Mouse (Mus musculus) intestine, embryonic 15.5 days (tissue): ENCODE measurements around the gene P4ha3. TPM values are rescaled to one million over a fixed set of nuclear protein-coding genes. Genes with fewer than 3 reads are reported as not detected.

Source experiments
- ATAC-seq: fragments of 200-750 bp; cut with Nextera tagmentation; 2 replicates; pipeline ENCODE4 v1.8.0; 2017; ENCODE audit warnings: moderate TSS enrichment, moderate library complexity
- H3K27ac ChIP-seq: fragments of 300-500 bp; sonication (generic); 2 replicates; pipeline ENCODE4 v1.5.1; 2015; ENCODE audit warnings: mild to moderate bottlenecking, inconsistent platforms
- H3K27me3 ChIP-seq: fragments of 300-500 bp; sonication (generic); replicated peaks from 2 replicates; pipeline ENCODE4 v1.6.1; 2015; ENCODE audit warnings: inconsistent platforms
- H3K36me3 ChIP-seq: fragments of 300-500 bp; sonication (generic); 2 replicates; pipeline ENCODE4 v1.6.1; 2015; ENCODE audit warnings: inconsistent platforms
- H3K4me1 ChIP-seq: fragments of 300-500 bp; sonication (generic); replicated peaks from 2 replicates; pipeline ENCODE4 v1.6.1; 2015; ENCODE audit warnings: inconsistent platforms
- H3K4me2 ChIP-seq: fragments of 300-500 bp; sonication (generic); replicated peaks from 2 replicates; pipeline ENCODE4 v1.6.1; 2015; ENCODE audit warnings: mild to moderate bottlenecking, inconsistent platforms
- H3K4me3 ChIP-seq: fragments of 300-500 bp; sonication (generic); replicated peaks from 2 replicates; pipeline ENCODE4 v1.5.1; 2015; ENCODE audit warnings: inconsistent platforms
- H3K9ac ChIP-seq: fragments of 300-500 bp; sonication (generic); 2 replicates; pipeline ENCODE4 v1.6.1; 2015; ENCODE audit warnings: inconsistent platforms
- H3K9me3 ChIP-seq: fragments of 300-500 bp; sonication (generic); 2 replicates; pipeline ENCODE4 v1.6.1; 2016; ENCODE audit warnings: inconsistent platforms
- WGBS: fragments of 180-500 bp; shearing (Covaris S2); methylation state at CpG from one replicate; pipeline ENCODE4 v1.1.7; 2015; 5-methylcytosine and 5-hydroxymethylcytosine counted together
- polyA plus RNA-seq: library from polyadenylated mRNA; unstranded; fragments of >200 nt; fragmentation: Nextera tagmentation; extraction: Ambion mirVana; gene quantifications from 2 replicates; pipeline ENCODE4 v1.2.1, GENCODE M21; 2015

Gene P4ha3
- polyA plus RNA-seq, 1 experiment from 2014 or later = 4.6 TPM

DNA sequence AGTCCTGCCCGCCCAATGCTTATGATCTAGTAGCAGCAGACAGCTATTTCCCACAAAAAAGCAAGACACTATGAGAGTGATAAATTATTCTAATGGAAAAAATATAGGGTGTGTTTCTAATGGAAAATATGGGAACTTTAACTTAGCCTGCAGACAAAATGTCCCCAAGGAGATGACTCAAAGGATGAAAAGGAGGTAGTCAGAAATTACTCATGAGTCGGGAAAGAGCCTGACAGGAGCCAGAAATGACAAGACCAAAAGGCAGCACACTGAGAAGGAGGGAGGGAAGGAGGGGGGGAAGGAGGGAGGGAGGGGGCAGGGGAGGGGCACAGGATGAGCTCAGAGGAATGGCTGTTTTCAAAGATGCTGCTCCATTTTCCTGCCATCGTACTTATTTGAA lies 3.7 kb upstream of the P4ha3 start:
- no peak overlapping the region for H3K4me2 ChIP-seq
- H3K4me1 ChIP-seq = no peaks in the 10 kb centered on the region
- H3K9me3 ChIP-seq = no peaks in the 10 kb centered on the region
- H3K27ac ChIP-seq = no peak overlapping the region
- H3K4me3 ChIP-seq = no peak overlapping the region
- no peak overlapping the region for H3K9ac ChIP-seq
- 69% methylated on average over 3 of the region's 3 CpGs for WGBS
- H3K36me3 ChIP-seq = no peaks in the 10 kb centered on the region
- ATAC-seq = no peak
- no peaks in the 10 kb centered on the region for H3K27me3 ChIP-seq

DNA sequence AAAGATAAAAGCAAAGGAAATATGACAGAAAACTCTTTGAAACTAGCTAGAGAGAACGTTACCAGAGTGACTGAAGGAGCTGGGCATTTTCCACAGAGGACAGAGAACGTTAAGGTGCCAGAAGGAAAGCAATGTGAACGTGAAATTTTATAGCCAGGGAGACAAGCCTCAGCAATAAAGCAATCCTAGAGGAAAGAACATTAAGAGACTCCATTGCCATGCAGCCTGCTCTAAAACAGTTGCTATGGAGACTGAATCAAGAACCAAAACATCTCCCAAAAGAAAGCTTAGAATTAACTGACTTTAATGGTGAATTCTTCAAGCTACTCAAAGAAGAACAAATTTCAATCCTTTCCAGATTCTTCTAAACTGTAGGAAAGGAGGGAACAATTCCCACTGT lies 2.0 kb upstream of the P4ha3 start:
- ATAC-seq = no peak
- Histone ChIP-seq H3K9ac (no peak overlapping the region), H3K36me3 (no peaks in the 10 kb centered on the region), H3K9me3 (no peaks in the 10 kb centered on the region), H3K4me2 (no peak overlapping the region), H3K27ac (no peak overlapping the region), H3K4me3 (no peak overlapping the region), H3K4me1 (peaks cover 5% of the 10 kb centered on the region), H3K27me3 (no peaks in the 10 kb centered on the region)
- WGBS = 33% methylated on average over 3 of the region's 3 CpGs

GRCm38 (mm10) chr7:100287748-100288578 lies 2.6 kb downstream of the P4ha3 start:
- WGBS = 8% methylated on average over 7 of the region's 7 CpGs
- peak overlapping the region; percentile 11 for H3K4me3 ChIP-seq
- peak; percentile 87 for ATAC-seq
- H3K4me1 ChIP-seq = peaks cover 13% of the 10 kb centered on the region
- no peaks in the 10 kb centered on the region for H3K27me3 ChIP-seq
- no peaks in the 10 kb centered on the region for H3K9me3 ChIP-seq
- no peak overlapping the region for H3K9ac ChIP-seq
- H3K27ac ChIP-seq = peak overlapping the region; percentile 86
- H3K4me2 ChIP-seq = peak overlapping the region; percentile 58
- no peaks in the 10 kb centered on the region for H3K36me3 ChIP-seq

GRCm38 (mm10) chr7:100288622-100289021 lies 3.3 kb downstream of the P4ha3 start:
- 19% methylated on average over 11 of the region's 11 CpGs for WGBS
- Histone ChIP-seq H3K27me3 (no peaks in the 10 kb centered on the region), H3K9ac (no peak overlapping the region), H3K27ac (peak overlapping the region; percentile 86), H3K36me3 (no peaks in the 10 kb centered on the region), H3K9me3 (no peaks in the 10 kb centered on the region), H3K4me3 (peak overlapping the region; percentile 11), H3K4me1 (peaks cover 13% of the 10 kb centered on the region), H3K4me2 (peak overlapping the region; percentile 58)
- ATAC-seq = peak; percentile 77

DNA sequence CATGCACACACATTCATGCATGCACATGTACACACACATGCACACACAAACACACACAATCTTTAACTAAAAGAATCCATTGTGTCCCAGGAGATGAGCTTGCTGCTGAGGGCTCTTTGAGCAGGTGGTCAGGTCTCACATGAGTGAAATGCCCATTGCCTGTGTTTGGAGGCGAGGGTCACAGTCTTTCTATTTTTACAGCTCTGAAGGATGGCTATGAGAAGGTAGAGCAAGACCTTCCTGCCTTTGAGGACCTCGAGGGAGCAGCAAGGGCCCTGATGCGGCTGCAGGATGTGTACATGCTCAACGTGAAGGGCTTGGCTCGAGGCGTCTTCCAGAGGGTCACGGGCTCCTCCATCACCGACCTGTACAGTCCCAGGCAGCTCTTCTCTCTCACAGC lies 8.2 kb downstream of the P4ha3 start:
- Histone ChIP-seq H3K4me3 (no peak overlapping the region), H3K4me2 (no peak overlapping the region), H3K9me3 (no peaks in the 10 kb centered on the region), H3K36me3 (no peaks in the 10 kb centered on the region), H3K9ac (no peak overlapping the region), H3K27me3 (no peaks in the 10 kb centered on the region), H3K4me1 (peaks cover 5% of the 10 kb centered on the region), H3K27ac (no peak overlapping the region)
- 82% methylated on average over 8 of the region's 8 CpGs for WGBS
- ATAC-seq = no peak

- Histone ChIP-seq H3K4me1 (peaks cover 4% of the 10 kb centered on the region; the same call in 1 of the 2 replicates), H3K27me3 (no peaks in the 10 kb centered on the region), H3K4me3 (no peak overlapping the region), H3K9ac (no peak overlapping the region), H3K9me3 (no peaks in the 10 kb centered on the region), H3K27ac (no peak overlapping the region), H3K4me2 (no peak overlapping the region), H3K36me3 (no peaks in the 10 kb centered on the region)
- ATAC-seq = no peak
- 71% methylated on average over 2 of the region's 2 CpGs for whole genome bisulfite sequencing
These were observed 10.4 kb downstream of the P4ha3 start for GRCm38 (mm10) chr7:100295745-100296144.

DNA sequence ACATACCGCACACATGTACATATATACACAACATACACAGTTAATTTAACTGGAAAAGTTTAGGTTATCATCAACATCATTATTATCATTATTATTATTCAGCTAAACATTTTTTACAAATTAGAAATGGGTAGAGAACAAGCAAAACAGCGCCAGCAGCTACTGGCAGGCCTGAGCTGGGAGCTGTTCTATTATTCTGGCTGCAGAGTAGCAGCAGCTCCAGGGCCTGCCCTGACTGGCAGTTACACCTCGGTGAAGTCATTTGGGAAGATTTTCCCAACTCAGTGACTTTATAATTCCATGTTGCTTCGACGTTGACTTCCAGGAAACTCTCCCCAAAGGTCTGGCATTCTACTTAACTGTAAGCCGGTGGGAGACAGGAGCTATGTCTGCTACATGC lies 11.4 kb downstream of the P4ha3 start:
- ATAC-seq = no peak
- H3K9me3 ChIP-seq = no peaks in the 10 kb centered on the region
- H3K4me3 ChIP-seq = no peak overlapping the region
- H3K36me3 ChIP-seq = no peaks in the 10 kb centered on the region
- peaks cover 10% of the 10 kb centered on the region; the same call in 1 of the 2 replicates for H3K4me1 ChIP-seq
- H3K4me2 ChIP-seq = no peak overlapping the region
- no peak overlapping the region for H3K9ac ChIP-seq
- no peak overlapping the region for H3K27ac ChIP-seq
- WGBS = 84% methylated on average over 6 of the region's 6 CpGs
- H3K27me3 ChIP-seq = no peaks in the 10 kb centered on the region

- H3K4me2 ChIP-seq = no peak overlapping the region
- no peaks in the 10 kb centered on the region for H3K9me3 ChIP-seq
- H3K9ac ChIP-seq = no peak overlapping the region
- no peak for ATAC-seq
- H3K27me3 ChIP-seq = no peaks in the 10 kb centered on the region
- 68% methylated on average over 14 of the region's 14 CpGs for WGBS
- H3K4me1 ChIP-seq = peaks cover 13% of the 10 kb centered on the region; the same call in 1 of the 2 replicates
- H3K36me3 ChIP-seq = no peaks in the 10 kb centered on the region
- H3K4me3 ChIP-seq = no peak overlapping the region
- H3K27ac ChIP-seq = no peak overlapping the region
These were observed 13.7 kb downstream of the P4ha3 start for GRCm38 (mm10) chr7:100298861-100299510.

DNA sequence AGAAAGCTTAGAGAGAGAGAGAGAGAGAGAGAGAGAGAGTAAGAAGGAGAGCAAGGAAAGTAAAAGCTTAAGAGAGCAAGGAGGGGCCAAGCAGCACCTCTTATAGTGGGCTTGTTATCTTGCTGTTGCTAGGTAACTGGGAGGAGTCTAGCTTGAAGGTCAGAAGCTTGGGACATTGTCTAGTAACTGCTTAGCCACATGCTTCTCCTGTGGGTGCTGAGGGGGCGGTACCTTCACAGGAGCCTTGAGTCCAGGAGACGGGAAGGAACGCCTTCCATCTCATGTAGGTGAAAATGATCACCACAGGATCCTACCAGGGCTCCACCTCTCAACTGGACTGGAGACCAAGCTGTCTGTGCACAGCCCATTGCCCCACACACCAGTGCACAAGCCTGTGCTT lies 16.1 kb downstream of the P4ha3 start:
- no peaks in the 10 kb centered on the region for H3K27me3 ChIP-seq
- H3K9ac ChIP-seq = no peak overlapping the region
- 74% methylated on average over 3 of the region's 3 CpGs for WGBS
- H3K4me1 ChIP-seq = peaks cover 13% of the 10 kb centered on the region; the same call in 1 of the 2 replicates
- no peaks in the 10 kb centered on the region for H3K9me3 ChIP-seq
- peak; percentile 65 for ATAC-seq
- no peaks in the 10 kb centered on the region for H3K36me3 ChIP-seq
- no peak overlapping the region for H3K4me2 ChIP-seq
- no peak overlapping the region for H3K27ac ChIP-seq
- H3K4me3 ChIP-seq = no peak overlapping the region

GRCm38 (mm10) chr7:100302316-100302715 lies 17.0 kb downstream of the P4ha3 start:
- peaks cover 13% of the 10 kb centered on the region; the same call in 1 of the 2 replicates for H3K4me1 ChIP-seq
- no peaks in the 10 kb centered on the region for H3K9me3 ChIP-seq
- 40% methylated on average over 4 of the region's 4 CpGs for WGBS
- H3K27ac ChIP-seq = no peak overlapping the region
- no peaks in the 10 kb centered on the region for H3K36me3 ChIP-seq
- no peak overlapping the region for H3K4me2 ChIP-seq
- ATAC-seq = peak; percentile 68; the same call in 1 of the 2 replicates
- no peaks in the 10 kb centered on the region for H3K27me3 ChIP-seq
- no peak overlapping the region for H3K9ac ChIP-seq
- no peak overlapping the region for H3K4me3 ChIP-seq

DNA sequence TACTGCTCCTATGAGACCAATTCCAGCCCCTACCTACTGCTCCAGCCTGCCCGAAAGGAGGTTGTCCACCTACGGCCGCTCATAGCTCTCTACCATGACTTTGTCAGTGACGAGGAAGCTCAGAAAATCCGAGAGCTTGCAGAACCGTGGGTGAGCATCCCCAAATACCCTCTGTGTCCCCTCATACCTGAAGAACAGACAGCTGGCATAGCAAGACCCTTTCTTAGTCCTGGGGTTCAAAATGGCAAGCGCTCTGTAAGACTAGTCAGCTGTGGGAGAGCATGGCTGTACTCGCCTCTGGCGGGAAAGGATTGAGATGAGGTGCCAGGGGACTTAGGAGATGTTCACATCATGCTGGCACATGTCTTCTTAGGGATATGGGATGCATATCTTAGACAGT lies 20.6 kb downstream of the P4ha3 start:
- H3K4me1 ChIP-seq = peaks cover 10% of the 10 kb centered on the region; the same call in 1 of the 2 replicates
- no peaks in the 10 kb centered on the region for H3K9me3 ChIP-seq
- no peak overlapping the region for H3K4me2 ChIP-seq
- 89% methylated on average over 9 of the region's 9 CpGs for WGBS
- no peak for ATAC-seq
- no peak overlapping the region for H3K27ac ChIP-seq
- no peaks in the 10 kb centered on the region for H3K27me3 ChIP-seq
- no peak overlapping the region for H3K9ac ChIP-seq
- no peak overlapping the region for H3K4me3 ChIP-seq
- no peaks in the 10 kb centered on the region for H3K36me3 ChIP-seq

GRCm38 (mm10) chr7:100307872-100308653 lies 22.7 kb downstream of the P4ha3 start:
- Histone ChIP-seq H3K9me3 (no peaks in the 10 kb centered on the region), H3K4me2 (no peak overlapping the region), H3K27ac (no peak overlapping the region), H3K9ac (no peak overlapping the region), H3K27me3 (no peaks in the 10 kb centered on the region), H3K4me1 (0 out of 2 replicates have a peak, but pooled peaks cover 2% of the 10 kb centered on the region), H3K4me3 (no peak overlapping the region), H3K36me3 (no peaks in the 10 kb centered on the region)
- 78% methylated on average over 6 of the region's 6 CpGs for whole genome bisulfite sequencing
- ATAC-seq = no peak
